Mouse (Mus musculus) kidney, adult 2 months (tissue): ENCODE measurements around the gene Jund. TPM values are rescaled to one million over a fixed set of nuclear protein-coding genes. Genes with fewer than 3 reads are reported as not detected.

Source experiments
- DNase-seq: peaks from one replicate; pipeline ENCODE4 v3.0.0; 2021
- H3K27ac ChIP-seq: fragments of 200-500 bp; 2 replicates; pipeline ENCODE4 v1.5.1; 2012; ENCODE audit warnings: low read depth, low read length, control low read depth, inconsistent platforms; ENCODE audit not compliant: insufficient read depth
- H3K27me3 ChIP-seq: fragments of 200-500 bp; replicated peaks from 2 replicates; pipeline ENCODE4 v1.6.1; 2012; ENCODE audit warnings: mild to moderate bottlenecking, moderate library complexity, low read length, inconsistent platforms; ENCODE audit not compliant: control insufficient read depth, insufficient read depth
- H3K36me3 ChIP-seq: fragments of 200-500 bp; 2 replicates; pipeline ENCODE4 v1.6.1; 2012; ENCODE audit warnings: mild to moderate bottlenecking, moderate library complexity, low read length, inconsistent platforms; ENCODE audit not compliant: control insufficient read depth, insufficient read depth
- H3K4me1 ChIP-seq: fragments of 200-500 bp; 2 replicates; pipeline ENCODE4 v1.6.1; 2011; ENCODE audit warnings: low read length; ENCODE audit not compliant: control insufficient read depth, insufficient read depth
- H3K4me3 ChIP-seq: fragments of 200-500 bp; 2 replicates; pipeline ENCODE4 v1.5.1; 2011; ENCODE audit warnings: mild to moderate bottlenecking, low read depth, low read length, control low read depth; ENCODE audit not compliant: insufficient read depth
- CTCF ChIP-seq: fragments of 200-500 bp; conservative IDR thresholded peaks from 2 replicates; pipeline ENCODE4 v1.5.1; 2011; ENCODE audit warnings: low read depth, mild to moderate bottlenecking, control low read depth, low read length, moderate library complexity, mixed read lengths; ENCODE audit not compliant: insufficient read depth, insufficient read length
- POLR2A ChIP-seq: fragments of 200-500 bp; IDR thresholded peaks from one replicate; pipeline ENCODE4 v1.6.1; 2011; ENCODE audit warnings: low read depth, low read length, control low read depth
- WGBS: fragments of 180-500 bp; shearing (Covaris S2); methylation state at CpG from one replicate; pipeline ENCODE4 v1.1.7; 2018; 5-methylcytosine and 5-hydroxymethylcytosine counted together
- polyA plus RNA-seq: library from polyadenylated mRNA; depleted of rRNA; stranded (reverse); fragments of >200 nt; gene quantifications from 2 replicates; pipeline ENCODE4 v1.2.3, GENCODE M21; 2012

Jund gene
- polyA plus RNA-seq, 1 experiment = 158 TPM

DNA sequence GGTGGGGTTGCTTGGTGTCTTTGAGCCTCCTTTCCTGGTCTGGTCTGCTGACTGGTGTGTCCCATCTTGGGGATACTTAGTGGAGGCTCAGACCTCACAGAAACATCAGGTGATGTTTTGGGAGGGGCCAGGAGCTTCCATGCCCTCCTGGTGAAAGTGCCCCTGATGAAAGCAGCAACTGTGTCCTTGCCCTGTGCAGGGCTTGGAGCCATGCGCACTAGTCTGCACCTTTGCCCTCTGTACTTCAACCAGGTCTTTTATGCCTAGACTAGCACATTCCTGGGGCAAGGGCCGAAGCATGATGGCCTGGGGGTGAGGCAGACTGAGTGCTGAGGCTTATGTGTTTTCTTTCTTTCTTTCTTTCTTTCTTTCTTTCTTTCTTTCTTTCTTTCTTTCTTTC is 33.1 kb upstream of the Jund start:
- Histone ChIP-seq H3K4me3 (no peak overlapping the region), H3K4me1 (peaks cover 17% of the 10 kb centered on the region; the same call in 1 of the 2 replicates), H3K27me3 (no peaks in the 10 kb centered on the region), H3K36me3 (no peaks in the 10 kb centered on the region), H3K27ac (peak overlapping the region; percentile 94)
- DNase-seq = peak; percentile 95
- 29% methylated on average over 2 of the region's 2 CpGs for WGBS
- TF ChIP-seq POLR2A (no peak), CTCF (no peak)

DNA sequence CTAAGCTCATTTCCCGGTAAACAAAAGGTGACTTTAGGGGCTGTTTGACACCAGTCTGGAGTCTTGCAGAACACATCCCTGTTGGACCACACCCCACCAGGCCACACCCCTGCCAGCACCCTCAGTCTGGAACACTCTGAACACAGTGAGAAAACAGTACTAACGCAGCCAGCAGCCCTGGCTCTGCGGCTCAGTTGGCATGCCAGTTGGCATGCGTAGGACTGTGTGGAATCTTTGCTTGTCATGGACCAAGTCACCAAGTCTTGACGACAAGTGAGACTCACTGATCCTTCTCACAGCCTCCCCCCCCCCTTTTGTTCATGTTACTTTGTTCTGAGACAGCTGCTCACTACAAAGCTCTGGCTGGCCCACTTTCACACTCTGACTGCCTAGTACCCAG is 31.7 kb upstream of the Jund start:
- 36% methylated on average over 5 of the region's 5 CpGs for WGBS
- Histone ChIP-seq H3K27ac (peak overlapping the region; percentile 56), H3K27me3 (no peaks in the 10 kb centered on the region), H3K4me3 (no peak overlapping the region), H3K4me1 (peaks cover 16% of the 10 kb centered on the region; the same call in 1 of the 2 replicates), H3K36me3 (no peaks in the 10 kb centered on the region)
- DNase-seq = peak; percentile 84
- TF ChIP-seq POLR2A (no peak), CTCF (no peak)

- 46% methylated on average over 10 of the region's 10 CpGs for WGBS
These were observed 27.0 kb upstream of the Jund start for GRCm38 (mm10) chr8:70671615-70672324.

DNA sequence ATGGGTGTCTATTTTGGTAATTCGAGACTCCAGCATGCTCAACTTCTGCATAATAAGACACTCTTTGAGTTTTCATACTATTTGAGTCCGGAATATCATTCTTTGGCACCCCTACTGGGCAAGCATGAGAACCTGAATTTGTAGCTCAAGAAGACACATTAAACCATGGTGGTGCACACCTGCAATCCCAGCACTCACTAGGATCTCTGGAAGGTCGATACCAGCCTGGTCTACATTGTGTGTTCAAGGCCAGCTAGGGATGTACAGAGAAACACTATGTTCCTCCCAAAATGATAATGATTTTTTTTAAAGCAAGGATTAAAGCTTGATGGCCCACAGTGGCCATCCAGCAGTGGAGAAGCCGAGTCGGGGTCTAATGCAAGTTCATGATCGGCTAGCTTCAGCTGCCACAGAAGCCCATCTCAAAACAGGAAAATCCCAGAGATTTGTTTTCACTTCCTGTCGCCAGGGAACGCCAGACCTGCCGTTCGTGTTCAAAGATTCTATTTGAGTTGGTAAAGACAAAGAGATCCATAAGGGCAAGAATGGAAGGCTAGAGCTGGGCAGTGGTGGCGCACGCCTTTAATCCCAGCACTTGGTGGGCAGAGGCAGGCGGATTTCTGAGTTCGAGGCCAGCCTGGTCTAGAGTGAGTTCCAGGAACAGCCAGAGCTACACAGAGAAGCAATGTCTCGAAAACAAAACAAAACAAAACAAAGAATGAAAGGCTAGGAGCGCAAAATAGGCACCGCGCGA is 26.2 kb upstream of the Jund start:
- no peak for TF ChIP-seq POLR2A
- Histone ChIP-seq H3K4me3 (peak overlapping the region; percentile 27; the same call in 1 of the 2 replicates), H3K36me3 (no peaks in the 10 kb centered on the region), H3K27ac (peak overlapping the region; percentile 88), H3K27me3 (no peaks in the 10 kb centered on the region), H3K4me1 (peaks cover 26% of the 10 kb centered on the region)
- no peak for DNase-seq
- WGBS = 32% methylated on average over 19 of the region's 19 CpGs

More at GRCm38 (mm10) chr8:70671615-70672324, 27.0 kb upstream of the Jund start:
- Histone ChIP-seq H3K4me1 (peaks cover 26% of the 10 kb centered on the region), H3K27me3 (no peaks in the 10 kb centered on the region), H3K36me3 (no peaks in the 10 kb centered on the region), H3K4me3 (no peak overlapping the region), H3K27ac (peak overlapping the region; percentile 88)
- DNase-seq = peak; percentile 73
- TF ChIP-seq POLR2A (no peak), CTCF (no peak)

GRCm38 (mm10) chr8:70673079-70673856 is 25.5 kb upstream of the Jund start, which contains the start of gene Lsm4:
Gene Lsm4 (plus strand): TSS chr8:70673248.
- Histone ChIP-seq H3K27ac (peak within 1 kb of the TSS; percentile 96), H3K27me3 (no peaks in the 10 kb centered on the region), H3K4me1 (peaks cover 31% of the 10 kb centered on the region), H3K4me3 (peak within 1 kb of the TSS; percentile 74), H3K36me3 (no peaks in the 10 kb centered on the region)
- WGBS = under 1% methylated on average over 60 of the region's 60 CpGs
- DNase-seq = peak; percentile 99
- TF ChIP-seq CTCF (peak; percentile 87), POLR2A (peak; percentile 22)

DNA sequence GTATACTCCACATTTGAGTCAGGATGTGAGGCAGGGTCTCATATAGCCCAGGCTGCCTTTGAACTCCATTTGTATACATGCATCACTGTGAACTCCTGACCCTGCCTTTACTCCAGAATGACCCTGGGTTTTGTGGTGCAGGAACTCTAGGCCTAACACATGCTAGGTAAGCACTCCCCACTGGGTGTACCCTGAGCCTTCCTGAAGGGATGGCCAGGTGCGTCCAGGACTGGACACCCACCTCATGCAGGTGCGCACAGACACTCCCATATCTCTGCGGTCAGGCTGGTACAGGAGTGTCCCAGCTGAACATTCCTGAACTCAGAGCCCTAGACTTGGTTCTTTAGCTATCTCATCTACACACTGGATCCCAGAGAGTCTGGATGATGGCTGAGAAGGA is 24.6 kb upstream of the Jund start:
- 74% methylated on average over 3 of the region's 3 CpGs for WGBS
- Histone ChIP-seq H3K27ac (peak overlapping the region; percentile 96), H3K36me3 (no peaks in the 10 kb centered on the region), H3K4me1 (peaks cover 35% of the 10 kb centered on the region), H3K4me3 (peak overlapping the region; percentile 74), H3K27me3 (no peaks in the 10 kb centered on the region)
- DNase-seq = no peak
- TF ChIP-seq POLR2A = no peak
- TF ChIP-seq CTCF = no peak
